8 mouse cellular contexts compared by ENCODE assay signal in genomic region chr8:88199700-88200601, GRCm38 (mm10). TPM values are rescaled to one million over a fixed set of nuclear protein-coding genes. Genes with fewer than 3 reads are reported as not detected.
DNase-seq lines count a peak whose midpoint lies in the region; ATAC-seq and TF ChIP-seq lines count a peak whose summit lies in the region.

No protein-coding gene starts in this region.

- peak overlapping the region; percentile 88 for H3K9ac ChIP-seq in hindbrain, postnatal 0 days (replicated peaks; ENCODE audit: low read length)

- no peaks in the 10 kb centered on the region for H3K27me3 ChIP-seq in hindbrain, postnatal 0 days (ENCODE audit: insufficient read depth, low read length)
- H3K27me3 ChIP-seq in limb, embryonic 10.5 days (ENCODE audit: low read depth, poor library complexity, severe bottlenecking): no peaks in the 10 kb centered on the region

- WGBS in hindbrain, postnatal 0 days: under 1% methylated on average over 70 of the region's 117 CpGs
- 2% methylated on average over 117 of the region's 117 CpGs for WGBS in limb, embryonic 10.5 days

- H3K36me3 ChIP-seq in hindbrain, postnatal 0 days (ENCODE audit: insufficient read depth, low read length): no peaks in the 10 kb centered on the region
- peaks cover 19% of the 10 kb centered on the region for H3K36me3 ChIP-seq in limb, embryonic 10.5 days

- TF ChIP-seq CTCF in hindbrain, postnatal 0 days (IDR thresholded peaks at IDR 0.05; ENCODE audit: low read depth): no peak

- H3K4me3 ChIP-seq in hindbrain, postnatal 0 days (ENCODE audit: low read length): peak overlapping the region; percentile 91
- H3K4me3 ChIP-seq in limb, embryonic 10.5 days: peak overlapping the region; percentile 96

- H3K4me1 ChIP-seq in hindbrain, postnatal 0 days (ENCODE audit: insufficient read depth, low read length): peaks cover 19% of the 10 kb centered on the region
- peaks cover 28% of the 10 kb centered on the region for H3K4me1 ChIP-seq in limb, embryonic 10.5 days

- peak; percentile 8 to 22 for DNase-seq in gastrocnemius, adult 8-10 months (ENCODE audit: low spot score in 2 of 2)
- DNase-seq in hindbrain, postnatal 0 days (ENCODE audit: low spot score): peak; percentile 69
- DNase-seq in limb, embryonic 10.5 days (ENCODE audit: low spot score): peak; percentile 69
- DNase-seq in mesoderm, embryonic 11.5 days (ENCODE audit: low read depth, low spot score): peak; percentile 38
- DNase-seq in right cerebral cortex, postnatal 25 days: peak; percentile 63
- peak; percentile 45 for DNase-seq in yolk sac, embryonic 10.5 days (ENCODE audit: low spot score)

- peak overlapping the region; percentile 87 for H3K4me2 ChIP-seq in hindbrain, postnatal 0 days (ENCODE audit: low read depth, low read length)

- peak; percentile 10 for ATAC-seq in activated CD4-positive, CD25-positive, alpha-beta regulatory T cell, adult 4 months
- ATAC-seq in common myeloid progenitor, adult 5-6 weeks (replicated peaks; ENCODE audit: low read depth, poor library complexity, severe bottlenecking): peak; percentile 24; the same call in 1 of the 2 replicates
- ATAC-seq in hindbrain, postnatal 0 days: peak; percentile 45

- H3K27ac ChIP-seq in hindbrain, postnatal 0 days: peak overlapping the region; percentile 98
- H3K27ac ChIP-seq in limb, embryonic 10.5 days: peak overlapping the region; percentile 96

- H3K9me3 ChIP-seq in hindbrain, postnatal 0 days (ENCODE audit: low read length): no peaks in the 10 kb centered on the region
- no peaks in the 10 kb centered on the region for H3K9me3 ChIP-seq in limb, embryonic 10.5 days (replicated peaks)

RNA-seq across cellular contexts. Expression of gene Tent4b, which starts 0.9 kb away (rescaled TPM):
- polyA plus RNA-seq in activated CD4-positive, CD25-positive, alpha-beta regulatory T cell, adult 4 months (2017; shearing (Covaris generic)): 10 to 100 TPM in 1 of 2 experiments, 1 to 10 TPM in 1; 9.5 to 10.6 TPM
- 46.1 and 46.8 TPM in 2 replicates for total RNA-seq in common myeloid progenitor, adult 5-6 weeks (2017)
- total RNA-seq in gastrocnemius, adult 8-10 months (2022): 10 to 100 TPM; 12.1 to 16.0 (median 13.5) TPM
- total RNA-seq in hindbrain, postnatal 0 days (2014; rRNA removed): 20.3 and 33.6 TPM in 2 replicates
- polyA plus RNA-seq in hindbrain, postnatal 0 days (2015; fragmentation: Nextera tagmentation; extraction: Ambion mirVana): 7.9 and 8.4 TPM in 2 replicates
- 9.9 and 10.0 TPM in 2 replicates for polyA plus RNA-seq in limb, embryonic 10.5 days (2016; fragmentation: Nextera tagmentation; extraction: Ambion mirVana)

Comparison
In these comparisons a context has a peak if more than half of its experiments do, and no peak if none do; other contexts are left out.
1. Peak in every context shown above with its lines: DNase-seq, ATAC-seq, H3K4me3 ChIP-seq and H3K27ac ChIP-seq.
2. DNase-seq: peak in every context shown above with its lines; median percentile 69 in hindbrain, postnatal 0 days; 69 in limb, embryonic 10.5 days; 63 in right cerebral cortex, postnatal 25 days; 45 in yolk sac, embryonic 10.5 days; 38 in mesoderm, embryonic 11.5 days; 15 in gastrocnemius, adult 8-10 months.